Mouse (Mus musculus): ENCODE data around the gene Wdr86. TPM values are rescaled to one million over a fixed set of nuclear protein-coding genes. Genes with fewer than 3 reads are reported as not detected.

Gene Wdr86
- polyA plus RNA-seq, 1 experiment from 2014 or later = not detected

- in situ Hi-C loops (cut with MboI; ENCODE audit: low pct_unique_long_range_greater_than_20kb) = no loop called here
- POLR2A ChIA-PET = no interaction called here
Observed at GRCm38 (mm10) chr5:24751305-24752174, 21.0 kb upstream of the Wdr86 start.

GRCm38 (mm10) chr5:24750321-24751304, 20.1 kb upstream of the Wdr86 start:
- in situ Hi-C loops (cut with MboI; ENCODE audit: low pct_unique_long_range_greater_than_20kb) = no loop called here
- DNase-seq (ENCODE audit: low read depth, low spot score) (peak; percentile 25), ATAC-seq (peak; percentile 59)
- POLR2A ChIA-PET = no interaction called here
- CTCF ChIA-PET = interaction anchor here (0.7 to 1.4 kb wide), 5 partner anchors 35 to 260 kb away, joined by 3 to 4 read pairs (median 3); partner anchors contain the start of gene Nub1
- peak; percentile 98 for TF ChIP-seq CTCF (IDR thresholded peaks at IDR 0.05)
- no peaks in the 10 kb centered on the region for H3K27me3 ChIP-seq

More at GRCm38 (mm10) chr5:24751305-24752174, 21.0 kb upstream of the Wdr86 start:
- CTCF ChIA-PET = interaction anchor here (0.7 to 2.3 kb wide), 4 partner anchors 28 to 259 kb away, joined by 3 to 8 read pairs (median 4); partner anchors contain the start of gene Nub1
- DNase-seq (ENCODE audit: low read depth, low spot score) (peak; percentile 43), ATAC-seq (peak; percentile 19)
- TF ChIP-seq CTCF (IDR thresholded peaks at IDR 0.05) = no peak
- H3K27me3 ChIP-seq = no peaks in the 10 kb centered on the region

GRCm38 (mm10) chr5:24749731-24750130, 19.2 kb upstream of the Wdr86 start:
- no peaks in the 10 kb centered on the region for H3K27me3 ChIP-seq
- ATAC-seq (no peak), DNase-seq (ENCODE audit: low read depth, low spot score) (no peak)
- TF ChIP-seq CTCF (IDR thresholded peaks at IDR 0.05) = no peak
- POLR2A ChIA-PET = no interaction called here
- CTCF ChIA-PET = interaction anchor here (0.7 to 1.4 kb wide), 4 partner anchors 34 to 261 kb away, joined by 3 read pairs; no protein-coding TSS in a partner anchor
- in situ Hi-C loops (cut with MboI; ENCODE audit: low pct_unique_long_range_greater_than_20kb) = no loop called here

- H3K27me3 ChIP-seq = no peaks in the 10 kb centered on the region
- DNase-seq (ENCODE audit: low read depth, low spot score) = peak; percentile 41
- no peak for TF ChIP-seq CTCF (IDR thresholded peaks at IDR 0.05)
- no peak for ATAC-seq
- ChIA-PET POLR2A (no interaction called here), CTCF (interaction anchor here (1.3 kb wide), 1 partner anchor 21 kb away, joined by 4 read pairs; no protein-coding TSS in a partner anchor)
- in situ Hi-C loops (cut with MboI; ENCODE audit: low pct_unique_long_range_greater_than_20kb) = no loop called here
Observed at GRCm38 (mm10) chr5:24747533-24747932, 17.0 kb upstream of the Wdr86 start.

- TF ChIP-seq CTCF (IDR thresholded peaks at IDR 0.05) = no peak
- H3K27me3 ChIP-seq = no peaks in the 10 kb centered on the region
- CTCF ChIA-PET = interaction anchor here (1.0 to 1.4 kb wide), 3 partner anchors 12 to 35 kb away, joined by 3 to 4 read pairs (median 3); no protein-coding TSS in a partner anchor
- ATAC-seq (no peak), DNase-seq (ENCODE audit: low read depth, low spot score) (peak; percentile 83)
- POLR2A ChIA-PET = no interaction called here
- in situ Hi-C loops (cut with MboI; ENCODE audit: low pct_unique_long_range_greater_than_20kb) = no loop called here
Observed at GRCm38 (mm10) chr5:24743956-24744355, 13.4 kb upstream of the Wdr86 start.

GRCm38 (mm10) chr5:24741172-24741885, 10.8 kb upstream of the Wdr86 start:
- no peaks in the 10 kb centered on the region for H3K27me3 ChIP-seq
- no peak for TF ChIP-seq CTCF (IDR thresholded peaks at IDR 0.05)
- no peak for DNase-seq (ENCODE audit: low read depth, low spot score)
- ChIA-PET CTCF (no interaction called here), POLR2A (no interaction called here)
- ATAC-seq = no peak
- in situ Hi-C loops (cut with MboI; ENCODE audit: low pct_unique_long_range_greater_than_20kb) = no loop called here

- ChIA-PET CTCF (interaction anchor here (1.2 kb wide), 1 partner anchor 25 kb away, joined by 4 read pairs; no protein-coding TSS in a partner anchor), POLR2A (no interaction called here)
- in situ Hi-C loops (cut with MboI; ENCODE audit: low pct_unique_long_range_greater_than_20kb) = loop anchor here (5.0 kb wide), 1 partner anchor 58 kb away; no protein-coding TSS in a partner anchor
- DNase-seq (ENCODE audit: low read depth, low spot score) = no peak
- H3K27me3 ChIP-seq = no peaks in the 10 kb centered on the region
- no peak for TF ChIP-seq CTCF (IDR thresholded peaks at IDR 0.05)
- no peak for ATAC-seq
Observed at GRCm38 (mm10) chr5:24739141-24739753, 8.7 kb upstream of the Wdr86 start.

- no peaks in the 10 kb centered on the region for H3K27me3 ChIP-seq
- POLR2A ChIA-PET = no interaction called here
- CTCF ChIA-PET = no interaction called here
Observed at GRCm38 (mm10) chr5:24738517-24738916, 8.0 kb upstream of the Wdr86 start.

GRCm38 (mm10) chr5:24737595-24737994, 7.1 kb upstream of the Wdr86 start:
- in situ Hi-C loops (cut with MboI; ENCODE audit: low pct_unique_long_range_greater_than_20kb) = loop anchor here (5.0 kb wide), 1 partner anchor 60 kb away; no protein-coding TSS in a partner anchor
- ChIA-PET CTCF (no interaction called here), POLR2A (no interaction called here)
- DNase-seq (ENCODE audit: low read depth, low spot score) (no peak), ATAC-seq (no peak)
- TF ChIP-seq CTCF (IDR thresholded peaks at IDR 0.05) = no peak
- H3K27me3 ChIP-seq = no peaks in the 10 kb centered on the region

More at GRCm38 (mm10) chr5:24738517-24738916, 8.0 kb upstream of the Wdr86 start:
- TF ChIP-seq CTCF (IDR thresholded peaks at IDR 0.05) = no peak
- ATAC-seq (no peak), DNase-seq (ENCODE audit: low read depth, low spot score) (no peak)
- in situ Hi-C loops (cut with MboI; ENCODE audit: low pct_unique_long_range_greater_than_20kb) = loop anchor here (5.0 kb wide), 1 partner anchor 59 kb away; no protein-coding TSS in a partner anchor
